Mouse (Mus musculus) erythroblast, embryonic 14.5 days (primary cell): ENCODE results near the gene Fbxo46.

Experiments used
- GATA1 ChIP-seq: IDR thresholded peaks from 2 replicates; pipeline ENCODE4 v1.6.1; 2012; ENCODE audit warnings: low read length, inconsistent platforms, mixed read lengths
- TAL1 ChIP-seq: IDR thresholded peaks from 3 replicates; pipeline ENCODE4 v1.6.1; 2012; ENCODE audit warnings: low read length, inconsistent platforms, mixed read lengths

GRCm38 (mm10) chr7:19094826-19095750, 24.6 kb upstream of the Fbxo46 start:
- TF ChIP-seq TAL1, result no peak
- no peak for TF ChIP-seq GATA1
